In the genomic region with DNA sequence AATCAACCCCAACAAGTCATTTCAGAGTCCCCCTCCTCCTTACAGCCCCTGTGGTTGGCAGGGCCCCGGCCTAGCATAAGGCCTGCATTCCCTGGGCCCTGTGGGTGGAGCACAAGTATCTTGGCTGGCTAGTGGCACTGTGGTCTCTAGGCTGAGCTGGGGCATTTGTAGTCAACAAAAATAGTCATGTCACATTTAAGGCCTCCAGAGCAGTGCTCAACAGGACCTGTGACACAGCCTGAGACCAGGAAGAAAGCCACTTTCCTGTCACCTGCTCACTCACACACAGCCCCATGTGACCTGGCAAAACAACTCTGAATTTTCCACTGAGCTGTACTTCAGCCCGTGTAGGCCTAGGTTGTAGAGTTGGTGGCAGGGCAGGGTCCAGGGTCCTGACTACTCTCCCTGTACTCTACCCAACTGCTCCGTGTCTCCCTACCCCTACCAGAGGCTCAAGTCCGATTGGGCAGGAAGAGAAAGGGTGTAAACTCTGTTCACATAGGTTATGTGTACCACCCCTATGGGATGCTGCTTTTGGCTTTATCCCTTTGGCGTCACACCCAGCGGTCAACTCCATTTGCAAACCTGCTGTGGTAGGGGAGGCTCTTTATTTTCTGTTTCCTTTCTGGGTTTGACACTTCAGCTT, we compare ENCODE assay signal across 12 mouse cellular contexts. TPM values are rescaled to one million over a fixed set of nuclear protein-coding genes. Genes with fewer than 3 reads are reported as not detected.
DNase-seq lines count a peak whose midpoint lies in the region; ATAC-seq and TF ChIP-seq lines count a peak whose summit lies in the region.
"Had no signal": no experiment of that assay in that cellular context is flagged by ENCODE, and none has a peak within 500 bp of the region (broad histone marks: within the 10 kb centered on the region; RNA-seq: fewer than 3 reads in every experiment).

No protein-coding gene starts in this region.

- no peak for TF ChIP-seq CTCF in cerebellum, adult 2 months (IDR thresholded peaks at IDR 0.05; ENCODE audit: borderline replicate concordance, insufficient read depth, low read depth, low read length)

- H3K27me3 ChIP-seq in midbrain, embryonic 10.5 days (ENCODE audit: low read depth, poor library complexity, severe bottlenecking), result no peaks in the 10 kb centered on the region
- H3K27me3 ChIP-seq in midbrain, embryonic 16.5 days (ENCODE audit: control insufficient read depth, insufficient read depth, low read depth, low read length), result no peaks in the 10 kb centered on the region
- no peaks in the 10 kb centered on the region; the same call in 1 of the 2 replicates for H3K27me3 ChIP-seq in heart, embryonic 15.5 days
- no peaks in the 10 kb centered on the region for H3K27me3 ChIP-seq in cerebellum, adult 2 months (ENCODE audit: control insufficient read depth, insufficient read depth, low read length)
- H3K27me3 ChIP-seq: embryonic facial prominence, embryonic 13.5 days; liver, embryonic 15.5 days had no signal

- no peak for TF ChIP-seq POLR2A in cerebellum, adult 2 months (IDR thresholded peaks at IDR 0.05; ENCODE audit: borderline replicate concordance, insufficient read depth, low read length)

- H3K36me3 ChIP-seq in midbrain, embryonic 10.5 days, result no peaks in the 10 kb centered on the region
- H3K36me3 ChIP-seq in midbrain, embryonic 16.5 days (ENCODE audit: control insufficient read depth, insufficient read depth, low read length), result no peaks in the 10 kb centered on the region
- H3K36me3 ChIP-seq in heart, embryonic 15.5 days, result no peaks in the 10 kb centered on the region
- H3K36me3 ChIP-seq: embryonic facial prominence, embryonic 13.5 days; liver, embryonic 15.5 days had no signal

- no peak for DNase-seq in midbrain, embryonic 10.5 days (ENCODE audit: low spot score)
- DNase-seq in cerebellum, adult 2 months, result no peak
- DNase-seq in adrenal gland, adult 18-20 months (ENCODE audit: low spot score in 2 of 2), result no peak
- DNase-seq: cerebellum, adult 11 months; right cerebral cortex, adult 18-20 months had no signal

- H3K27ac ChIP-seq in midbrain, embryonic 10.5 days (replicated peaks), result 0 out of 2 replicates have a peak overlapping the region, but pooled peaks have one; percentile 42
- H3K27ac ChIP-seq in midbrain, embryonic 16.5 days (ENCODE audit: low read length), result no peak overlapping the region
- peak overlapping the region; percentile 33 for H3K27ac ChIP-seq in heart, embryonic 15.5 days
- H3K27ac ChIP-seq in cerebellum, adult 2 months (ENCODE audit: insufficient read depth, low read length), result no peak overlapping the region
- H3K27ac ChIP-seq: embryonic facial prominence, embryonic 13.5 days; liver, embryonic 15.5 days had no signal

- peaks cover 14% of the 10 kb centered on the region for H3K4me1 ChIP-seq in midbrain, embryonic 10.5 days
- H3K4me1 ChIP-seq in midbrain, embryonic 16.5 days (ENCODE audit: control insufficient read depth, insufficient read depth, low read length), result no peaks in the 10 kb centered on the region; the same call in 1 of the 2 replicates
- H3K4me1 ChIP-seq in heart, embryonic 15.5 days (replicated peaks), result peaks cover 20% of the 10 kb centered on the region
- peaks cover 8% of the 10 kb centered on the region for H3K4me1 ChIP-seq in cerebellum, adult 2 months (ENCODE audit: control insufficient read depth, insufficient read depth, low read length)

- no peaks in the 10 kb centered on the region for H3K9me3 ChIP-seq in midbrain, embryonic 10.5 days (replicated peaks)
- H3K9me3 ChIP-seq in midbrain, embryonic 16.5 days (replicated peaks; ENCODE audit: control insufficient read depth, low read length, poor library complexity, severe bottlenecking), result no peaks in the 10 kb centered on the region
- H3K9me3 ChIP-seq in heart, embryonic 15.5 days (replicated peaks), result no peaks in the 10 kb centered on the region
- H3K9me3 ChIP-seq: embryonic facial prominence, embryonic 13.5 days; liver, embryonic 15.5 days had no signal

- 80% methylated on average over 6 of the region's 6 CpGs for WGBS in midbrain, embryonic 10.5 days
- WGBS in midbrain, embryonic 16.5 days, result 78% methylated on average over 6 of the region's 6 CpGs
- WGBS in heart, embryonic 15.5 days, result 67% methylated on average over 6 of the region's 6 CpGs
- 72% methylated on average over 6 of the region's 6 CpGs for WGBS in cerebellum, adult 2 months

- H3K4me3 ChIP-seq in midbrain, embryonic 10.5 days, result no peak overlapping the region
- H3K4me3 ChIP-seq in midbrain, embryonic 16.5 days (ENCODE audit: low read depth, low read length), result no peak overlapping the region
- H3K4me3 ChIP-seq in heart, embryonic 15.5 days, result no peak overlapping the region
- H3K4me3 ChIP-seq in cerebellum, adult 2 months (replicated peaks; ENCODE audit: insufficient read depth, low read depth, low read length), result no peak overlapping the region
- H3K4me3 ChIP-seq: embryonic facial prominence, embryonic 13.5 days; liver, embryonic 15.5 days had no signal

- no peak for ATAC-seq in midbrain, embryonic 16.5 days
- ATAC-seq in activated CD4-positive, CD25-positive, alpha-beta regulatory T cell, adult 4 months, result peak; percentile 82
- ATAC-seq in heart, embryonic 15.5 days (replicated peaks; ENCODE audit: insufficient number of reproducible peaks, insufficient read depth, low FRiP score, low read depth), result no peak; the same call in 1 of the 2 replicates
- peak; percentile 27 for ATAC-seq in neutrophil, adult 5-6 weeks (ENCODE audit: extremely low read depth, insufficient number of reproducible peaks, low FRiP score, poor library complexity, severe bottlenecking)

- no peak overlapping the region for H3K9ac ChIP-seq in midbrain, embryonic 16.5 days (ENCODE audit: low read depth, low read length)
- H3K9ac ChIP-seq in heart, embryonic 15.5 days, result no peak overlapping the region
- H3K9ac ChIP-seq: embryonic facial prominence, embryonic 13.5 days; liver, embryonic 15.5 days had no signal

- no peak overlapping the region for H3K4me2 ChIP-seq in midbrain, embryonic 16.5 days (ENCODE audit: low read length)
- no peak overlapping the region for H3K4me2 ChIP-seq in heart, embryonic 15.5 days
- H3K4me2 ChIP-seq: embryonic facial prominence, embryonic 13.5 days; liver, embryonic 15.5 days had no signal

RNA-seq across cellular contexts. Expression of a gene that starts 13.0 kb away (rescaled TPM):
- polyA plus RNA-seq in midbrain, embryonic 10.5 days (2016; fragmentation: Nextera tagmentation; extraction: Ambion mirVana), result 16.7 and 22.9 TPM in 2 replicates
- polyA plus RNA-seq in midbrain, embryonic 16.5 days (2015; fragmentation: Nextera tagmentation; extraction: Ambion mirVana), result 22.0 and 22.3 TPM in 2 replicates
- 1,000 to 10,000 TPM; 1,545 to 2,139 TPM for polyA plus RNA-seq in activated CD4-positive, CD25-positive, alpha-beta regulatory T cell, adult 4 months (2017; shearing (Covaris generic))
- polyA plus RNA-seq in heart, embryonic 15.5 days (2015; fragmentation: Nextera tagmentation; extraction: Ambion mirVana), result 27.4 and 55.0 TPM in 2 replicates
- total RNA-seq in neutrophil, adult 5-6 weeks (2017), result 338 and 404 TPM in 2 replicates
- 18.9 and 19.0 TPM in 2 replicates for polyA plus RNA-seq in cerebellum, adult 2 months (2012; rRNA removed)
- total RNA-seq in adrenal gland, adult 18-20 months (2021), result 10 to 100 TPM; 25.1 to 54.6 TPM

RNA-seq across cellular contexts. Expression of a gene that starts 44.3 kb away (rescaled TPM):
- not detected in 2 replicates for polyA plus RNA-seq in midbrain, embryonic 10.5 days (2016; fragmentation: Nextera tagmentation; extraction: Ambion mirVana)
- 0.29 TPM in 1 of 2 replicates, not detected in the other for polyA plus RNA-seq in midbrain, embryonic 16.5 days (2015; fragmentation: Nextera tagmentation; extraction: Ambion mirVana)
- polyA plus RNA-seq in activated CD4-positive, CD25-positive, alpha-beta regulatory T cell, adult 4 months (2017; shearing (Covaris generic)), result under 1 TPM in 1 of 2 experiments, not detected in 1; 0.23 TPM
- 0.39 and 1.6 TPM in 2 replicates for polyA plus RNA-seq in heart, embryonic 15.5 days (2015; fragmentation: Nextera tagmentation; extraction: Ambion mirVana)
- not detected in 2 replicates for total RNA-seq in neutrophil, adult 5-6 weeks (2017)
- 0.23 and 0.33 TPM in 2 replicates for polyA plus RNA-seq in cerebellum, adult 2 months (2012; rRNA removed)
- total RNA-seq in adrenal gland, adult 18-20 months (2021), result not detected
- total RNA-seq: gastrocnemius, adult 8-10 months had no signal

Comparison
In these comparisons a context has a peak if more than half of its experiments do, and no peak if none do; other contexts are left out.
1. H3K27ac ChIP-seq: peak in midbrain, embryonic 10.5 days (single experiment) and heart, embryonic 15.5 days (single experiment); none in midbrain, embryonic 16.5 days (single experiment) and cerebellum, adult 2 months (single experiment).
2. ATAC-seq: peak in activated CD4-positive, CD25-positive, alpha-beta regulatory T cell, adult 4 months (single experiment) and neutrophil, adult 5-6 weeks (single experiment); none in midbrain, embryonic 16.5 days (single experiment) and heart, embryonic 15.5 days (single experiment).
3. RNA of a gene that starts 13.0 kb away (polyA plus RNA-seq): 1,545 to 2,139 TPM in activated CD4-positive, CD25-positive, alpha-beta regulatory T cell, adult 4 months; 27.4 to 55.0 TPM in heart, embryonic 15.5 days, 22.0 to 22.3 TPM in midbrain, embryonic 16.5 days, 18.9 to 19.0 TPM in cerebellum, adult 2 months and 16.7 to 22.9 TPM in midbrain, embryonic 10.5 days; every median in the first group is over 10 times any median in the second.